Mouse (Mus musculus): ENCODE results near the gene Borcs5.

The Borcs5 gene

DNA sequence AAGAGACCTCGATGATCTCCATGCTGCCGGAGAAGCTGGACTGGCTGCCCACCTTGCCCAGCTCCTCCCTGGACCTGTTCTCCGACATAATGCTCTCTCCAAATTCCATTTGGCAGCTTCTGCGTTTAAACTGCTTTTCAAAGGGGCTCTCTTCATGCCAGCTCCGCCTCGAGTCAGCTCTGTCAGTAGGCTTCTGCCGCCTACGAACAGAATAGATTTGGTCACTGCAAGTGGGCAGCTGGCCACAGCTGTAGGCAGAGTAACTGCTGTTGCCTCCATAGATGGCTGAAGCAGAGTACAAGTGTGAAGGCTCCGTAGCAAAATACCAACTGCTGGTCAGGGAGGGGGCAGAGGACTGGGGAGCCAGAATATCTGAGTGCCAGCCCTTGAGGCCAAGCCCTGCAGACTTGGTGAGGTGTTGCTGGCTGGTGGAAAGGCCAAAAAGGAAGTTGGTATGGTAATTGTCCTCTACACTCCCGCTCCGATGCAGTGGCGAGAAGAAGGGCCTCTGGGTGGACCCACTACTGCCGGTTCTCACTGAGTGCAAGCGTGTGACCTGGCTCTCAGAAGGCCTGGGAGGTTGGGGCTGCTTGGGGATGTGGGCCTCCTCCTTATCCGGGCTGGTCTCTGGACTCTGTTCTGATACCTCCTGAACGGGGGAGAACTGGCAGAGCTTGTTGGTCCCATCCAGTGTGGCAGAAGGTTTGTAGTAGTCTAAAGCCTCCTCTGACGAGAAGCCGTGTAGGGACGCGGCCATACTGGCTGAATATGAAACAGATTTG is 78.8 kb downstream of the Borcs5 start:
- DNase-seq (ENCODE audit: low spot score in 2 of 2), result no peak

DNA sequence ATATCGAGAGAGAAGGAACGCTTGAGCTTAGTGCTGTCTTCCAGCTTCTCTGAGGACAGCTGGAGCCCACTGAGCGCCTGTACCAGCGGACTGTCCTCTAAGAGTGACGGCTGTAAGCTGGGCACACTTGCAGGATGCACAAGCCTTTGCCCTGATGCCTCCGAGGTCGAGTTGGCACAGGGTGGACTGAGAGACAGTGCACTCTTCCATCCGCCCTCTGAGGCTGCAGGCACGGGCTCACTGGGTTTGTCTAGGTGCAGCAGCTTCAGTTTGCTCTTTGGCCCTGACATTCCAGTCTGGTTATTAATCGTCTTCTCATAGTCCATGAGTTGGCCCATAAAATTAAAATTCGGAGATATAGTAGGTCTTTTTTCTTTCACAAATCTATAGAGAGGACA is 79.4 kb downstream of the Borcs5 start:
- no peak for DNase-seq (ENCODE audit: low spot score in 2 of 2)

DNA sequence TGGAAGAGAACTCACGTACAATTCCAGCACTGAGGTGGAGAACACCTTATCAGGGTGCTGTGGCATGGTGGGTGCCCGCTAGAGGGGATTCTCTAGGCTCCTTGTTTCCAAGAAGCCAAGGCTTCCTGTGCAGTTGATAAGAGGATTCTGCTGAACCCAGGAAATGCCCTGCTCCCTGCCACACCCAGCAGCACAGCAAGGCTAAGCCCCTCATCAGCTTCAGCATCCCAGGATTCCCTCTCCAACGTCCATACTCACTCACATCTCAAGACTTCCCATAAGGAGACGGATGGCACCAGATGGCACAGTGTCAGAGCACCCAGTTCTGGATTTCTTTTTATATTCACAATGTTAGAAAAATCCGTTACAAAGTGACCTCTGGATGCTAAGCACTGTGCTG is 79.8 kb downstream of the Borcs5 start:
- DNase-seq (ENCODE audit: low spot score in 2 of 2), result no peak

DNA sequence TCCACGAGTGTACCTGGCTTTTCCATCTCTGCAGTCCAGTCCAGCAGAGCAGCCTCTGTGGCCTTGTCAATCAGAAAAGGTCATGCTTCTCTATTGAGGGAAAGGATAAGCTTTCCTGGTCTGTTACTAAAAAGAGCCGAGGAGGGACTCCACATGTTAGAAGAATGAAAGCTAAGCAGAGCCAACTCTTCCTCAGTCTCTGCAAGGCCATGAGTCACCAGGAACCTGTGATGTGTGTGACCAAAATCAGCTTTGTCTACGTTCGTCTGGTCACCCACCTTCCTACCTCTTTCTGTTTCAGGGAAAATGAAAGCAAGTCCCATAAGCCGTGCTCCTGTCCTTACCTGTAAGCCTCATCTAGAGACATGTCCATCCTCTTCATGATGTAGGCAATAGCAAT is 80.8 kb downstream of the Borcs5 start:
- DNase-seq (ENCODE audit: low spot score in 2 of 2), result no peak

DNA sequence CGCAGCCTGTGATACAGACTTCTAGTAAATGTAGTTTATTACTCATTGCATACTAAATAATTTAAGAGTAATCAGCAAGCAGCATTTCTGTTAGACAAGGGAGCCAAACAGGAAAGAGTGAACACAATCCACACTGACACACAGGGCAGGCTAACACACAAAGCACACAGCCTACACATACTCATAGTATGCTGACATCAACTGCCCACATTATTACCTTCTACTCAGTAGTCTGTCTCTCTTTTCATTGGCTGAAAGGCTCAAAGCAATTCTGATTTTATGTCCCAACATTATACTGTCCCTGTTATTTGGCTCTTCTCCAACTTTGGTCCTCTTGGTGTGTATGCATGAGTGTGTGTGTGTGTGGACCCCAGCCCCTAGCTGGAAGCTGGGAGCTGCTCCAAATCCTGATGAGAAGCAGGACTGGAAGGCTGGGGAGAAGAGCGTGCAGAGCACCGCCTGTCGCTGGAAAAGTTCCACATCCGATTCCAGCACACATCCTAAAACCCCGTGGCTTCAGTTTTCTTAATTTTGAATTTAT is 82.5 kb downstream of the Borcs5 start:
- DNase-seq (ENCODE audit: low spot score in 2 of 2), result no peak

DNA sequence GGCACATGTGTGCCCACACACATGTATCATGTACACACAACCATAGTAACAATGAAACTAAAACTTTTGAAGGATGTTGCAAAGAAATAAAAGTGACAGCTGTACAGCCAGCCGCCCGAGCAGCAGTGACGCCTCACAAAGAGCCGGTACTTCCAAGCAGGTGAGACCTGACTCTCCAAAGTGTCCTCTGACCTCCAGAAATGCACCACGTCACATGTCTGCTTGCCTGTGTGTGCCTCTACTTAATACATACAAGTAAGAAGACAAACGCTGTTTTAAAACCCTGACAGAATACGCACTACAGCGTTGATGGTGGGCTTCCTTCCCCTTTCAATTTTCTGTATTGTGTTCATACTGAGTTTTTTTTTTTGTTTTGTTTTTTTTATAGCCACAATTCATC is 83.6 kb downstream of the Borcs5 start:
- no peak for DNase-seq (ENCODE audit: low spot score in 2 of 2)

DNA sequence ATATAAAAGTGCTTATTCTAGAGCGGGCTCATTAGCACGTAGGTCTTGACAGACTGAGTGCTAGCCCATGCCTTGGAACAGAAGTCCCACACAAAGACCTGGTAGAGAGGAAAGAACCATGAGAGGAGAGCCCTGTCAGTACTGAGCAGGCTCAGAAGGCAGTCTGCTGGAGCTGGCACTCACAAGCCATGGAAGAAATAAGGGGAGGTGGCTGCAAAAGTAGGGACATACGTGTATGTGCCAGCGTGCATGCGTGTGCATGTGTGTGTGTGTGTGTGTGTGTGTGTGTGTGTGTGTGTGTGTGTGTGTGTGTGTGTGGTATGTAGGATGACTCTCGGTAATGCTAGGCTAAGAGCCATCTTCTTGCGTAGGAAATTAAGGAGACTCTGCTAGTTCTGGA is 84.0 kb downstream of the Borcs5 start:
- DNase-seq (ENCODE audit: low spot score in 2 of 2), result no peak

DNA sequence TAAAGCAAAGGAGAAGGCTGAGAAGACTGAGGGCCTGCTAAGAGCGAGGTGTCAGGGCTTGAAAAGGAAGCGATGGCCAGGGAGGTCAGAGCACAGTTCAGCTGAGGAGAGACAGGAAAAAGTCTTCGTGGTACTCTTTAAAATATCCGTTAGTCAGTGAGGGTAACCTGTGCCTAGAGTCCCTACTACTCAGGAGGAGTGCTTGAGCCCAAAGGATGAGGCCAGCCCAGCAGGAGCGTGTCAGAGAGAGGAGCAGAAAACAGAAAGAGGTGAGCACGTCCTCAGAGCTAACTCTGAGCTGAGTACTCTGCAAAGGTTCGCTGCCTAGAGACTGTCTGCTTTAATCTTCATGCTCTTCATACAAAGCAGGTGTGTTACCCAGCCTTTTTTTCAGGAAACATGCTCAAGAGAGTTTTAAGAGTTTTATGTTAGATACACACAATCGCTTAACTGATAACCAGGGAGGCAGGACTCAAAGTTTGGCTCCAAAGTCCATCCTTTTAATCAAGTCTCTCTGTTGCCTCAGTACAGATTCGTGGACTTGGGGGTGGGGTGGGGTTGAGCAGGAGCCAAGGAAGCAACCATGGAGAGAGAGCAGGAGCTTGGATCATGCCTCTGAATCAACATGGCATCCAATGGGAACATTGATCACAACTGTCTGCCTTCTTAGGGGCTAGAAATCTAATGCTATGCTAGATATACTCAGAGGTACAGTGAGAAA is 84.7 kb downstream of the Borcs5 start:
- no peak for DNase-seq (ENCODE audit: low spot score in 2 of 2)

DNA sequence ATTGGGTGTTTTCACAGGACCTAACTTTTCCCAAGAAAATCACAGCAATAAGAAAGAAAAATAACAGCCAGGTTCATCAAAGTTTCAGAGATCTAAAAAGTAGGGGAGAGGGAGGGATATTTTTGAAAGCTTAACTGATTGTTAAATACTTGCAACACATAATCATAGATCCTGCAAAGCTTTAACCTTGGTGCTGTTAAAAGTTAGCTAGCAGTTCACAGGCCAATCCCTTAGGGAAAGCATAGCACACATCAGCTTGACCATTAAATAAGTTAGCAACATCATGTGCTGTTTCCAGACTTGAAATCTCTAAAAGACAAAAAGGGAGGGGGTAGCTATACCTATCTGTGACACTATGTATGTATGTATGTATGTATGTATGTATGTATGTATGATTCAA is 86.1 kb downstream of the Borcs5 start:
- DNase-seq (ENCODE audit: low spot score in 2 of 2), result no peak

DNA sequence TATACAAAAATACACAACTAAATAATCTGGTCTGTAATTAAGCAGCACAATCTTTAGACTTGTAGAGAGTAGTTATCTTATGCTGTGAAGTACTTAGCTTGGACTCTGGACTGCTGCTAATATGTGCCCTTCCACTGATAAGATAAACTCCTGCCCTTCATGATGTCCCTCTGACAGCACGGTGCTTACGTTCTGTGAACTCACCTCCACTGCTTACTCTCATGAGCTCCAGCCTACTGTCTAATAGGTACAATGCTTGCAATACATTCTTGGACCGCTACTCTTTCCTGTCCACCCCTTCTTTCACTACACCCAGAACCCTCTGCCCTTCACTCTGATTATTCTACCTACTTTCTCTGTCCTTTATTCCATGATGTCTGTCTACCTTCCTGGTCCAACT is 91.7 kb downstream of the Borcs5 start:
- DNase-seq (ENCODE audit: low spot score in 2 of 2), result no peak

DNA sequence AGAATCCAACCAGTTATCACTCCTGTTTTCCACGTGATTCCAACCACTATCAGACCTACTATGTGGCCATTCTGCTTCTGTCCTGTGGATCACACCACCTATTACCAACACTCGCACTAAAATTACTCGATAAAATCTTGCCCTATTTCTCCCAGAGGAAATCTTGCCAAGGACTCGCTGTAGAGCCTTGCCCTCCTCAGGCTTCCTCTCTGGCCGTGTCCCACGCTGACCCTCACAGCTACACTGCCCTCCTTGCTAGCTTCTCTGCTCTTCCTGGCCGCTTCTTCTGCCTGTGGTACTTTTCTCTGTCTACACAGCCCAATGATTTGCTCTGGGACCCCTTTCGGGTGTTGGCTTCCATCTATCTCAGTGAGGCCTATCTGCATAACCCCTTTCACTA is 93.5 kb downstream of the Borcs5 start:
- DNase-seq (ENCODE audit: low spot score in 2 of 2), result no peak

DNA sequence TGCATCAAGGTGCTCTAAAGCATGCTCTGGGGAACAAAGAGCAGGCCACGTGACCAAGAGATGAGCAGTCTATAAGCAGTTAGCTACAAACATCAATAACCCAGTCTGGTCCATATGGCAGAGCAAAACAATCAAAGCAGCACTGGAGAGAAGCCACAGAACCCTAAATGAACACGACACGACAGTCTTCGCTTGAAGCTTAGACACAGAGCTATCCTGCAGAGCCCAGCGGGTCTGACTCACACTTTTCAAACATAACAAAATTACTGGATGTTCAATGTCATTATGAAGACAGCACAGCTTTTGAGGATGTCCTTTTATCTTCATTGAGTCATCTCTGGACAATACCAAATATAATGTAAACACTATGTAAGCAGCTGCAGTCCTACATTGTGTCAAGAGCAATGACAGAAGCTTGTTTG is 94.5 kb downstream of the Borcs5 start:
- no peak for DNase-seq (ENCODE audit: low spot score in 2 of 2)

DNA sequence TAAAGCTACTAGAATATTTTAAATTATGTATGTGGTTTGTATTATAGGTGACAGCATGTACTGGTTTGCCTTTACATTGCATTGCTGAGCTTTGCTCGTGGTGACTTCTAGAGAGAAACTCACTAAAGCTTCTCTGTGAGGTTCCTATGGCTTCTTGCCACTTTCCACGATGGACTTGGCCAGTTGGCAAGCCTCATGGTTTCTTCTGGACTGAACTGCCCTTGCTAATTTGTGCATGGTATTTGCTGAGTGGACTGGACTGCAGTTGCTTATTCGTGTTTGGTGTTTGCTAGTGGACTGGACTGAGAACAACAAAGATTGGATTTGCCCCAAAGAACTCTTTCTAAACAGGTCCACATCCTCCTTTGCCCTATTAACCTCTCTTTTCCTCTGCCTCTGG is 97.5 kb downstream of the Borcs5 start:
- DNase-seq (ENCODE audit: low spot score in 2 of 2), result no peak

DNA sequence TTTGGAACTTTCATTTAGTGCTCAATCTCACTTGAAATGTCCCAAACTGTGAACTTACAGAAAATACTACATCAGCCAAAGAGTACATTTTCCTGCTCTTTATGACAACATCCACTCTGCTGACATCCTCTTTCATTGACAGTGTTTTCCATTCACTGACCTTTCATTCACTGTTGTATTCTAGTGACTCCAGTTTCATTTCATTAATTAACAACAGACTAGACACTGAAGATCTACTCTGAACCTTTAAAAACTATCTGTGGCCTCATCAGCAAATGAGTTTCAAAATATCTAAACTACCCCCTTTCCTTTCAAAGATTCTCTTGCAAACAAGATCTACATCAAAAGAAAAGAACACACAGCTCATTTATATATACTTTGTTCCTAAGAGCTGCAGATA is 104.3 kb downstream of the Borcs5 start:
- DNase-seq (ENCODE audit: low spot score in 2 of 2), result no peak

DNA sequence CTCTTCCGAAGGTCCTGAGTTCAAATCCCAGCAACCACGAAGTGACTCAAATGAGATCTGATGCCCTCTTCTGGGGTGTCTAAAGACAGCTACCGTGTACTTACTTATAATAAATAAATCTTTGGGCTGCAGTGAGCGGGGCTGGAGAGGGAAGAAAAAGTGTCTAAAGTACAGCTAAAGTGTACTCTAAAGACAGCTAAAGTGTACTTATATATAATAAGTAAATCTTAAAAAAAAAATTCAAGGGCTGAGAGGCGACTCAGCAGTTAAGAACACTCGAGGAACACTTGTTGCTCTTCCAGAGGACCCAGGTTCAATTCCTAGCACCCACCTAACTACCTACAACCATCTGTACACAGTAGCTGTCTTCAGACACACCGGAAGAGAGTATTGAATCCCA is 106.6 kb downstream of the Borcs5 start:
- DNase-seq (ENCODE audit: low spot score in 2 of 2), result no peak

DNA sequence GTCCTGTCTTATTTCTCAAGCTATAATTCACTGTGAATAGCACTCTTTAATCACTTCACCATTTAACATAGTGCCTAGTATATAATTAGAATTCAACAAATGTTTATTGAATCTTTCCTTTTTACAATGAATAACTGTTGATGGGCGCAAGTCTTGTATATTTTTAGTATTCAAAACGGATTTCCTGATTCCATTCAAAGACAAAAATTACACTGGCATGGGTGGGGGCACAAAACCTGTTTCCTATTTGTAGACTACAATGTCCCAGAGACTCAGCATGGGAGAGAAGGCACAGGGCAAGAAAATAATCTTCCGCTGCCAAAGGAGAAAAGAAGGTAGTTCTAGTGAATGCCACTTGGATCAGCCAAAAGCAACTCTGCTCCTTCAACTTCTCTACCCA is 108.8 kb downstream of the Borcs5 start:
- no peak for DNase-seq (ENCODE audit: low spot score in 2 of 2)

DNA sequence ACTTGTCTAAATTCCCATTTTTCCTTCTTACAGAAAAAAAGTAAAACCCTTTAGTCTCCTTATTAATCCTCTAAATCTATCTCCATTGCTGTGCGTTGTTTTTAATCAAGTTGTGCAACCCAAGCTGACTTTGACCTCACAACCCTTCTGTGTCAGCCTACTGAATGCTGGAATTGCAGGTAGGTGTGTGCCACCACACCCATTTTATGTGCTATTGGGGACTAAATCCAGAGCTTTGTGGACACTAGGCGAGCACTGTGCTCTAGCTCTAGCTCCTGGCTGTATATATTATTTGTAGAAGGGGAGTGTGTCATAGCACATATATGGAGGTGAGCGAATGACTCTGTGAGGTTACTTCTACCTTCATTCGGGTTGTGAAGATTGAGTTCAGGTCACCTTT is 111.8 kb downstream of the Borcs5 start:
- DNase-seq (ENCODE audit: low spot score in 2 of 2), result no peak

DNA sequence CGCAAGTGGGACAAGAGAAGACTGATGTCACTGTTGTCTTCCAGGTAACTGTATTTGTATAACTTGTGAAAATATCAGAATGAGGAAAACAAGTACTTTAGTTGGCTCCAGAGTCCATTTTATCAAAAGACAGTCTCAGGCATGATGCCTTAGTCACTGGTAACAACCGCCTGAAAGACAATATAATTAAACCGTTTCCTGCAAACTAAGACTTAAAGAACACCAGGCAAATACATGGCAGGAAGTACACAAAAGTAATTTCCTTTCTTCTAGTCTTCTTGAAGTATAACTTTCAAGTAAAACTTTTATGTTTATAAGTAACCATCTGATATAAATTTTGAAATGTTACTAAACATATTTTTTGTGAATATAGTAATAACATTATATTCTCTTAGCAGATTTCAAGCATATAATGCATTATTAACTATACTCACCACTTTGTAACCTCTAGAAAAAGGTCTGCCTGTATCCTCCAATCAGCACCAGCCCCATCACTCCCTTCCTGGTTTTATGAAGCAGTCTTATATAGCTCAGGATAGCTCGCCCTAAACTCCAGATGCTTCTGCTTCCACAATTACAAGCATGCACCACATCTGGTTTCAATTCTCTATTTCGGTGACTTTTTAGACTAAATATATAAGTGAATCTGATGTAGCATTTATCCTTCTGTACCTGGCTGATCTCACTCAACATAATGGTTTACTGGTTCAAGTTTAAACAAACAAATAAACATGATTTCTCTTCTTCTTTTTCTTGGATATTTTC is 112.8 kb downstream of the Borcs5 start:
- no peak for DNase-seq (ENCODE audit: low spot score in 2 of 2)

DNA sequence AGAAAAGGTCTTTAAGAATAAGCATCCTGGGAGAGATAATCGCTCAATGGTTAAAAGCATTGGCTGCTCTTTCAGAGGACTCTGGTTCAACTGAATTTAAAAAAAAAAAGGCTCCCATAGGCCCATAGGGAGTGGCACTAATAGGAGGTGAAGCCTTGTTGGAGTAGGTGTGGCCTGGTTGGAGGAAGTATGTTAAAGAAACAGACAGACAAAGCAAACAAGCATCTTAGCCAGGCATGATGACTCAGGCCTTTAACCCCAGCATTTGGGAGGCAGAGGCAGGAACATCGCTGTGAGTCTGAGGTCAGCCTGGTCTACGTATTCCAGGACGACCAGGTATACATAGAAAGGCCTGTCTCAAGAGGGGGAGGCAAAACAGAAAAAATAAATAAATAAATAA is 114.1 kb downstream of the Borcs5 start:
- no peak for DNase-seq (ENCODE audit: low spot score in 2 of 2)

DNA sequence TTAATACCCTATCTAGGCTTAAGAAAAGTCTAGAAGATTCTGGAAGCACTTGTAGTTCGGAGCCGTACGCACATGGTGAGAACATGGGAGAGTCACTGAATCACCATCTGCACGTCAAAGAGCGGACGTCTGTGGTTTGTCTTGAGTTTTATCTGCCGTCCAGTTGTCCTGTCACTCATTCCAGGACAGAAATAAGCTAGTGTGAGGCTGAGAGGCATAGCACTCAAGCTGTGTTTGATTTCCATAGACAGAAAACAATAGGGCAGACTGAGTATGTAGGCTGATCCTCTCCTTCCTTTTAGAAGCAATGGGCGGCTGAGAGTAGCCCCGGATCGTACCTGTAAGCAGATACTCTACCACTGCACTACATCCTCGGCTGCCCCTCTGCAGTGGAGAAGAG is 114.5 kb downstream of the Borcs5 start:
- no peak for DNase-seq (ENCODE audit: low spot score in 2 of 2)

DNA sequence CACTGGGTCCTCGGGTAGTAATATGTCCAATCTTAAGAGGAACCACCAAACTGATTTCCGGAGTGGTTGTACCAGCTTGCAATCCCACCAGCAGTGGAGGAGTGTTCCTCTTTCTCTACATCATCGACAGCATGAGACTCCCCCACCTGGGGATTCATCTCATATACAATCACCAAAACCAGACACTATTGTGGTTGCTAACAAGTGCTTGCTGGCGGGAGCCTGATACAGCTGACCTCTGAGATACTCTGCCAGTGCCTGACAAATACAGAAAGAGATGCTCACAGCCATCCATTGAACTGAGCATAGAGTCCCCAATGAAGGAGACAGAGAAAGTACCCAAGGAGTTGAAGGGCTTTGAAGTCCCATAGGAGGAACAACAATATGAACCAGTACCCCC is 116.7 kb downstream of the Borcs5 start:
- DNase-seq (ENCODE audit: low spot score in 2 of 2), result no peak
